Mouse (Mus musculus): Measurements from ENCODE around the gene 3110009E18Rik. TPM values are rescaled to one million over a fixed set of nuclear protein-coding genes. Genes with fewer than 3 reads are reported as not detected.

The 3110009E18Rik gene
- 17.3 and 18.9 TPM in 2 replicates for polyA plus RNA-seq (2014; fragmentation: Nextera tagmentation; extraction: Ambion mirVana)

- Histone ChIP-seq H3K27me3 (ENCODE audit: control insufficient read depth, insufficient read depth, low read length) (no peaks in the 10 kb centered on the region), H3K4me1 (ENCODE audit: control insufficient read depth, insufficient read depth, low read length) (peaks cover 7% of the 10 kb centered on the region; the same call in 1 of the 2 replicates), H3K27ac (ENCODE audit: low read depth, low read length) (peak within 1 kb of the TSS; percentile 88), H3K36me3 (ENCODE audit: control insufficient read depth, insufficient read depth, low read length) (peaks cover under 1% of the 10 kb centered on the region; the same call in 1 of the 2 replicates), H3K4me3 (ENCODE audit: low read depth, low read length) (peak within 1 kb of the TSS; percentile 44), H3K4me2 (ENCODE audit: low read depth, low read length) (peak within 1 kb of the TSS; percentile 75), H3K9me3 (ENCODE audit: control insufficient read depth, low read length) (no peaks in the 10 kb centered on the region), H3K9ac (replicated peaks; ENCODE audit: low read depth, low read length) (peak within 1 kb of the TSS; percentile 60)
- WGBS, result 2% methylated on average over 52 of the region's 52 CpGs
- ATAC-seq (ENCODE audit: low read depth), result peak; percentile 95
Observed at GRCm38 (mm10) chr1:120120969-120121811, at the start of gene 3110009E18Rik, which contains the start of gene Dbi. TSS of gene 3110009E18Rik (plus strand) at chr1:120121187. TSS of gene Dbi (minus strand) at chr1:120121078.

- Histone ChIP-seq H3K4me1 (ENCODE audit: control insufficient read depth, insufficient read depth, low read length) (peaks cover 12% of the 10 kb centered on the region), H3K4me2 (ENCODE audit: low read depth, low read length) (peak overlapping the region; percentile 77), H3K9ac (replicated peaks; ENCODE audit: low read depth, low read length) (no peak overlapping the region), H3K36me3 (ENCODE audit: control insufficient read depth, insufficient read depth, low read length) (no peaks in the 10 kb centered on the region), H3K27me3 (ENCODE audit: control insufficient read depth, insufficient read depth, low read length) (peaks cover 10% of the 10 kb centered on the region; the same call in 1 of the 2 replicates), H3K9me3 (ENCODE audit: control insufficient read depth, low read length) (no peaks in the 10 kb centered on the region), H3K27ac (ENCODE audit: low read depth, low read length) (no peak overlapping the region), H3K4me3 (ENCODE audit: low read depth, low read length) (peak overlapping the region; percentile 33)
- 14% methylated on average over 16 of the region's 16 CpGs for WGBS
- 0 out of 2 replicates have a peak, but pooled peaks have one; percentile 6 for ATAC-seq (ENCODE audit: low read depth)
Observed at GRCm38 (mm10) chr1:120072900-120073299, 48.1 kb upstream of the 3110009E18Rik start.

DNA sequence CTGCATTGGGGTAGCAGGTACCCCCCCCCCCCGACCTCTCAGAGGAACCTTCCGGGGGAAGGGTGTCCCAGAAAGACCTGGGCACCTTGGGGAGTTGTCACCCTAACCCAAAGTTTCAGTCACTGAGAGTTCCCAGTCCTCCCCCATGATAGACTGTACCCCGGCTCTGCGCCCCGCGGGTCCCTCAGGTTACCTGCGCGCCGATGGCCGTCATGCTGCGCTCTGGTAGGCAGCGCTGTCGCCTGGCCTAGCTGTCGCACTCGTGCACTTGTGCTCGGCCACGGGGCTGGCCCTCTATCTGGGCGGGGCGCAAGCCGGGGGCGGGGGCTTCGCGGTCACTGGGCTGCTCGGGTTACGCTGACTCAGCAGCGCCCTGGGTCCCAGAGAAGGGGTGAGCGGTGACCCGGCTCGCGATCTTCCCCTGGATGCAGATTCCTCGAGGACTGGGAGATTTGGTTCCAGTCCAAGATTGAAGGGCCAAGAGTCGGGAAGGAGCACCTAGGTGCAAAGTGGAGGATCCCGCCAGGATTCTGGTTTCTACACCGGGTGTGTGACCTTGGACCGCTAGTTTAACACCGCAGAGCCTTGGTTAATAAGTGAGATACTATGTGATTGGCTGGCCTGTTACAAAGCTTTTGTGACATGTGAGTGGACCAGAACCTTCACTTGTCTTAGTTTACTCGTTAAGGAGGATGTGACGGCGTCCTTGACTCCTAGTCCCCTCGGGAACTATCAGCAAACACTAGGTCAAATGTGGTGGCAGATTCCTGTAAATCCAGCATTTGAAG is 47.3 kb upstream of the 3110009E18Rik start, which contains the start of gene Tmem37:
Gene Tmem37, minus strand, starts transcription at position 556 of the 788 bp plus-strand sequence.
- Histone ChIP-seq H3K27ac (ENCODE audit: low read depth, low read length) (no peak within 1 kb of the TSS), H3K4me1 (ENCODE audit: control insufficient read depth, insufficient read depth, low read length) (peaks cover 12% of the 10 kb centered on the region), H3K36me3 (ENCODE audit: control insufficient read depth, insufficient read depth, low read length) (no peaks in the 10 kb centered on the region), H3K4me2 (ENCODE audit: low read depth, low read length) (peak within 1 kb of the TSS; percentile 77), H3K9ac (replicated peaks; ENCODE audit: low read depth, low read length) (peak within 1 kb of the TSS; percentile 28; the same call in 1 of the 2 replicates), H3K4me3 (ENCODE audit: low read depth, low read length) (peak within 1 kb of the TSS; percentile 33), H3K9me3 (ENCODE audit: control insufficient read depth, low read length) (no peaks in the 10 kb centered on the region), H3K27me3 (ENCODE audit: control insufficient read depth, insufficient read depth, low read length) (peaks cover 10% of the 10 kb centered on the region; the same call in 1 of the 2 replicates)
- WGBS, result 3% methylated on average over 40 of the region's 40 CpGs
- ATAC-seq (ENCODE audit: low read depth), result peak; percentile 55; the same call in 1 of the 2 replicates

- Histone ChIP-seq H3K9me3 (ENCODE audit: control insufficient read depth, low read length) (no peaks in the 10 kb centered on the region), H3K36me3 (ENCODE audit: control insufficient read depth, insufficient read depth, low read length) (no peaks in the 10 kb centered on the region), H3K4me1 (ENCODE audit: control insufficient read depth, insufficient read depth, low read length) (peaks cover 12% of the 10 kb centered on the region), H3K4me2 (ENCODE audit: low read depth, low read length) (no peak overlapping the region), H3K9ac (replicated peaks; ENCODE audit: low read depth, low read length) (no peak overlapping the region), H3K27ac (ENCODE audit: low read depth, low read length) (no peak overlapping the region), H3K4me3 (ENCODE audit: low read depth, low read length) (no peak overlapping the region), H3K27me3 (ENCODE audit: control insufficient read depth, insufficient read depth, low read length) (peaks cover 10% of the 10 kb centered on the region; the same call in 1 of the 2 replicates)
- WGBS, result 24% methylated on average over 4 of the region's 4 CpGs
- ATAC-seq (ENCODE audit: low read depth), result no peak; the same call in 1 of the 2 replicates
Observed at GRCm38 (mm10) chr1:120074307-120074702, 46.7 kb upstream of the 3110009E18Rik start.

DNA sequence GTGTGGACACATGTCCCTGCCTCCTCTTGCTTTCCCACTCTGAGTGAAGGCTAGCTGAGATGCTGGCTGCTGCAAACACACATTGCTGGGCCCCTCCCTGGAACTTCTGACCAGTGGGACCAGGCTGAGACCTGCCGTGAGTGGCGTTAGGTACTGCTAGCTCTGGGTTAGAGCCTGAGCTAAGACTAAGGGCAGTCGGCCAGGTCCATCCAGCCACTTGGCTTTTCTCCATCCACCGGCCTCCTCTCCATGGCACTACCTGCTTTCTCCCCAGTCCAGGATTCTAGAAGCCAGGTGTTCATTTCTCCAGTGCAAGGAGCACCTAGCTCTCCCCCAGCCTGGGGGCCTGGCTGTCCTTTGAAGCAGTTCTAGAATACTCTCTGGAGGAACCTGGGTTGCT is 46.1 kb upstream of the 3110009E18Rik start:
- WGBS, result 73% methylated on average over 4 of the region's 4 CpGs
- Histone ChIP-seq H3K9me3 (ENCODE audit: control insufficient read depth, low read length) (no peaks in the 10 kb centered on the region), H3K4me3 (ENCODE audit: low read depth, low read length) (no peak overlapping the region), H3K27me3 (ENCODE audit: control insufficient read depth, insufficient read depth, low read length) (peaks cover 10% of the 10 kb centered on the region; the same call in 1 of the 2 replicates), H3K4me2 (ENCODE audit: low read depth, low read length) (no peak overlapping the region), H3K9ac (replicated peaks; ENCODE audit: low read depth, low read length) (no peak overlapping the region), H3K36me3 (ENCODE audit: control insufficient read depth, insufficient read depth, low read length) (no peaks in the 10 kb centered on the region), H3K27ac (ENCODE audit: low read depth, low read length) (no peak overlapping the region), H3K4me1 (ENCODE audit: control insufficient read depth, insufficient read depth, low read length) (peaks cover 12% of the 10 kb centered on the region)
- ATAC-seq (ENCODE audit: low read depth), result no peak

DNA sequence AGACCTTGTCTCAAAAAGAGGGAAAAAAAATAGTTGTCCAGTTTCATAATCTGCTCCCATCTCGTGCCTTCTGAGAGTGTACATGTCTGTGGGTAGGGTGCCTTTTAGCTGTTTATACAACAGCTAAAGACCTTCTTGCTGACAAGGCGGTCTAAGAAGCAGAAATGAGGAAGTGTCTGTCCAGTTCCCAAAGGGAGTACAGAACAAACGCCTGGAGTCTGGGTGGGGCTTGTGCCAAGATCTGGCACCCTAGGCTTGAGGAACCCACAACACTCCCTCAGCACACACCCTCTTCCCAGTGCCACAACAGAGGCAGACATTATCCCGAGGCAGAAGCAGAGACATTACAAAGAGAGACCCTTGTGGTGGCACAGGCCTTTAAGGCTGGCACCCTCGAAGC is 45.5 kb upstream of the 3110009E18Rik start:
- H3K4me3 ChIP-seq (ENCODE audit: low read depth, low read length), result no peak overlapping the region
- H3K36me3 ChIP-seq (ENCODE audit: control insufficient read depth, insufficient read depth, low read length), result no peaks in the 10 kb centered on the region
- H3K4me1 ChIP-seq (ENCODE audit: control insufficient read depth, insufficient read depth, low read length), result peaks cover 12% of the 10 kb centered on the region
- no peak overlapping the region for H3K9ac ChIP-seq (replicated peaks; ENCODE audit: low read depth, low read length)
- ATAC-seq (ENCODE audit: low read depth), result no peak
- 85% methylated on average over 5 of the region's 5 CpGs for WGBS
- no peaks in the 10 kb centered on the region for H3K9me3 ChIP-seq (ENCODE audit: control insufficient read depth, low read length)
- no peak overlapping the region for H3K4me2 ChIP-seq (ENCODE audit: low read depth, low read length)
- H3K27me3 ChIP-seq (ENCODE audit: control insufficient read depth, insufficient read depth, low read length), result peaks cover 10% of the 10 kb centered on the region; the same call in 1 of the 2 replicates
- H3K27ac ChIP-seq (ENCODE audit: low read depth, low read length), result no peak overlapping the region

DNA sequence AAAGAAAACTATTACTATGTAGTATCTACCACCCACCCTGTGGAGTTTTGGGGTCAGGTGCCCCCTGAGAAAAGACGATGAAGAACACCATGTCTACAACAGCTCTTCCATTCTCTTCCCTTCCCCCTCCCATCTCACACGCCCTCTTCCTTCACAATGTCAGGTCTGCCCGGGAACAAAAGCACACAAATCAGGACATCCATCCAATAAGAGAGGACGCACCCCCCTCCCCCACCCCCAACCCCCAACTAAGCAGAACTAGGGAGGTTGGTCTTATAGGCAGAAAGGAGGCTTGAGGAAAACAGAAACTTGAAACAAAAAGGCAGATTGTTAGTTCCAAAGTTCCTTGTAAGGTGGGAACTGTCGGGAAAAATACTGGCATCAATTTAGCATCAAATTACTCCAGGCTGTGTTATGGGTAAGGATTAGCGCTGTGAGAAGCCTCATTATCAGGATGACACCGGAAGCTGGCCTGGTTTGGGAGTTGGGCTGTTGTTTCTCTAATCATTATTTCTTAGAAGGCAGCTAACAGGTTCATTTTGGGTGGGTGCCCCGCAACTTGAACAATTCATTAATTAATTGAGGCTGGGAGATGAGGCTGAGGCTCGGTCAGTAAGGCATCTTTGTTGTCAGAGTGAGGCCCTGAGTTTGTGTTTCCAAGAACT is 43.1 kb upstream of the 3110009E18Rik start:
- ATAC-seq (ENCODE audit: low read depth), result no peak
- Histone ChIP-seq H3K4me1 (ENCODE audit: control insufficient read depth, insufficient read depth, low read length) (peaks cover 9% of the 10 kb centered on the region), H3K4me2 (ENCODE audit: low read depth, low read length) (no peak overlapping the region), H3K9ac (replicated peaks; ENCODE audit: low read depth, low read length) (no peak overlapping the region), H3K4me3 (ENCODE audit: low read depth, low read length) (no peak overlapping the region), H3K9me3 (ENCODE audit: control insufficient read depth, low read length) (no peaks in the 10 kb centered on the region), H3K36me3 (ENCODE audit: control insufficient read depth, insufficient read depth, low read length) (no peaks in the 10 kb centered on the region), H3K27me3 (ENCODE audit: control insufficient read depth, insufficient read depth, low read length) (peaks cover 4% of the 10 kb centered on the region; the same call in 1 of the 2 replicates), H3K27ac (ENCODE audit: low read depth, low read length) (no peak overlapping the region)
- 21% methylated on average over 9 of the region's 9 CpGs for WGBS

- Histone ChIP-seq H3K4me1 (ENCODE audit: control insufficient read depth, insufficient read depth, low read length) (no peaks in the 10 kb centered on the region), H3K4me2 (ENCODE audit: low read depth, low read length) (no peak overlapping the region), H3K27me3 (ENCODE audit: control insufficient read depth, insufficient read depth, low read length) (no peaks in the 10 kb centered on the region), H3K36me3 (ENCODE audit: control insufficient read depth, insufficient read depth, low read length) (no peaks in the 10 kb centered on the region), H3K9ac (replicated peaks; ENCODE audit: low read depth, low read length) (no peak overlapping the region), H3K4me3 (ENCODE audit: low read depth, low read length) (no peak overlapping the region), H3K9me3 (ENCODE audit: control insufficient read depth, low read length) (no peaks in the 10 kb centered on the region), H3K27ac (ENCODE audit: low read depth, low read length) (no peak overlapping the region)
- ATAC-seq (ENCODE audit: low read depth), result no peak
- 100% methylated on average over 1 of the region's 1 CpGs for WGBS
Observed at GRCm38 (mm10) chr1:120080632-120081031, 40.4 kb upstream of the 3110009E18Rik start.
